Mouse (Mus musculus) limb, embryonic 14.5 days (tissue): ENCODE data around the gene Pdzd2. TPM values are rescaled to one million over a fixed set of nuclear protein-coding genes. Genes with fewer than 3 reads are reported as not detected.

Experiments
- ATAC-seq: fragments of 200-750 bp; cut with Nextera tagmentation; 2 replicates; pipeline ENCODE4 v1.8.0; 2017; ENCODE audit warnings: low read depth, moderate number of reproducible peaks, moderate TSS enrichment; ENCODE audit not compliant: low FRiP score
- DNase-seq: peaks from one replicate; pipeline ENCODE4 v3.0.0-alpha.2; 2015; ENCODE audit warnings: low spot score
- H3K27ac ChIP-seq: fragments of 300-500 bp; sonication (generic); replicated peaks from 2 replicates; pipeline ENCODE4 v1.5.1; 2014; ENCODE audit warnings: low read depth, mild to moderate bottlenecking, low read length, moderate library complexity, mixed read lengths
- H3K27me3 ChIP-seq: fragments of 300-500 bp; sonication (generic); 2 replicates; pipeline ENCODE4 v1.6.1; 2014; ENCODE audit warnings: low read length, mixed read lengths; ENCODE audit not compliant: control insufficient read depth, insufficient read depth
- H3K36me3 ChIP-seq: fragments of 300-500 bp; sonication (generic); 2 replicates; pipeline ENCODE4 v1.6.1; 2014; ENCODE audit warnings: mild to moderate bottlenecking, low read length, moderate library complexity, mixed read lengths; ENCODE audit not compliant: control insufficient read depth, insufficient read depth
- H3K4me1 ChIP-seq: fragments of 300-500 bp; sonication (generic); 2 replicates; pipeline ENCODE4 v1.6.1; 2014; ENCODE audit warnings: antibody characterized with exemption, low read length, mixed read lengths; ENCODE audit not compliant: control insufficient read depth, insufficient read depth
- H3K4me2 ChIP-seq: fragments of 300-500 bp; sonication (generic); replicated peaks from 2 replicates; pipeline ENCODE4 v1.6.1; 2014; ENCODE audit warnings: low read depth, mild to moderate bottlenecking, low read length, moderate library complexity; ENCODE audit not compliant: severe bottlenecking
- H3K4me3 ChIP-seq: fragments of 300-500 bp; sonication (generic); replicated peaks from 2 replicates; pipeline ENCODE4 v1.5.1; 2014; ENCODE audit warnings: low read length
- H3K9ac ChIP-seq: fragments of 300-500 bp; sonication (generic); 2 replicates; pipeline ENCODE4 v1.6.1; 2014; ENCODE audit warnings: mild to moderate bottlenecking, low read depth, low read length, moderate library complexity; ENCODE audit not compliant: severe bottlenecking
- H3K9me3 ChIP-seq: fragments of 300-500 bp; sonication (generic); 2 replicates; pipeline ENCODE4 v1.6.1; 2016; ENCODE audit warnings: low read length; ENCODE audit not compliant: control insufficient read depth
- POLR2A ChIP-seq: fragments of 200-500 bp; IDR thresholded peaks from 2 replicates; pipeline ENCODE4 v1.8.0; 2012; ENCODE audit warnings: inconsistent platforms, mild to moderate bottlenecking, moderate library complexity, borderline replicate concordance; ENCODE audit not compliant: insufficient read depth, insufficient read length; ENCODE audit errors: extremely low read depth
- WGBS: fragments of 180-500 bp; shearing (Covaris S2); extraction: QIAGEN DNeasy Blood & Tissue Kit; methylation state at CpG from one replicate; pipeline ENCODE4 v1.1.7; 2014; 5-methylcytosine and 5-hydroxymethylcytosine counted together
- polyA plus RNA-seq, 2 experiments: library from polyadenylated mRNA; depleted of rRNA in 1 of 2; stranded (reverse) in 1 of 2; unstranded in 1 of 2; fragments of >200 nt; fragmentation: Nextera tagmentation in 1 of 2; extraction: Ambion mirVana in 1 of 2; gene quantifications; 2 replicates each; pipeline versions ENCODE4 v1.2.1 to v1.2.3; 2012 to 2014

Gene Pdzd2
- polyA plus RNA-seq, 2 experiments = 14.6 to 26.4 TPM

DNA sequence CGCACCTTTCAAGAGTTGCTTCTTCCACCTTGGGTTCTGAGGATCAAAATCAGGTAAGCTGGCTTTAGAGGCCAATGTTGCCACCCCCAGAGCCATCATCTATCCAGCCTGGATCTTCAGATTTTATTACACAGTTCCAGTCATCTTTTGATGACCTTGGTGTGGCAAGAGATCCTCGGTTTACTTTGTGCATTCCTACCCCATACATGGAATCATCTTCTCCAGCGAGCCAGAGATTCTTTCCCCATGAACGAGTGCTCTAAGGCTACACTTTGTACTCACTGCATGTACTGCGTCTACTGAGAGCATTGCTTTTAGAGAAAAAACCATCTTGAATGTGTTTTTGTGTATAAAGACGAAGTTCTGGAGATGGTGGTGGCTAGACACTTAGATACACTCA lies 384.5 kb downstream of the Pdzd2 start:
- Histone ChIP-seq H3K4me3 (no peak overlapping the region), H3K27ac (no peak overlapping the region), H3K27me3 (no peaks in the 10 kb centered on the region), H3K9me3 (no peaks in the 10 kb centered on the region), H3K9ac (no peak overlapping the region), H3K36me3 (peaks cover 53% of the 10 kb centered on the region), H3K4me1 (no peaks in the 10 kb centered on the region), H3K4me2 (no peak overlapping the region)
- no peak for TF ChIP-seq POLR2A
- WGBS = 93% methylated on average over 6 of the region's 6 CpGs
- ATAC-seq (no peak), DNase-seq (no peak)

DNA sequence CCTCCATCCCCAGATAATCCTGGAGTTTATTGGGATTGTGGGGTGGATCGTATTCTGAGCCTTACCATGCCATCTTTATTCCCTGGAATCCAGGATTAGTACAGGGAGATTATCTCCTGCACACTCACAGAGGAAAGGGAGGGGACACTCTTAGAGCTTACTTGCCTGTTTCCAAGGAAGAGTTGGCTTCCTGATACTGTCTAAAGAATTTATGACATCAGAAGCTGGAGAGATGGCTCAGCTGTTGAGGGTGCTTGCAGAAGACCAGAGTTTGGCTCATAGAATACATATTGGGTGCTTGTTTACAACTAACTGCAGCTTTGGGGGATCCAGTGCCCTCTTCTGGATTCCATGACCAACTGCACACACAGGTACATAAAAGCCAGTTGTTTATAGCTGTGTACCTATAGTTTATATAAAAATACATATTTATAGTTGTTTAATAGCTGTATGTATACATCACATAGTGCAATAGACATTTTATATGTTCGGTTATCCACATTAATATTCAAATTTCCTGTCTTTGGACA lies 385.4 kb downstream of the Pdzd2 start:
- DNase-seq = no peak
- TF ChIP-seq POLR2A = no peak
- H3K4me3 ChIP-seq = no peak overlapping the region
- WGBS = 92% methylated on average over 2 of the region's 2 CpGs
- H3K4me1 ChIP-seq = no peaks in the 10 kb centered on the region
- H3K36me3 ChIP-seq = peaks cover 57% of the 10 kb centered on the region
- no peaks in the 10 kb centered on the region for H3K27me3 ChIP-seq
- ATAC-seq = no peak
- no peak overlapping the region for H3K4me2 ChIP-seq
- H3K27ac ChIP-seq = no peak overlapping the region
- no peak overlapping the region for H3K9ac ChIP-seq
- no peaks in the 10 kb centered on the region for H3K9me3 ChIP-seq

DNA sequence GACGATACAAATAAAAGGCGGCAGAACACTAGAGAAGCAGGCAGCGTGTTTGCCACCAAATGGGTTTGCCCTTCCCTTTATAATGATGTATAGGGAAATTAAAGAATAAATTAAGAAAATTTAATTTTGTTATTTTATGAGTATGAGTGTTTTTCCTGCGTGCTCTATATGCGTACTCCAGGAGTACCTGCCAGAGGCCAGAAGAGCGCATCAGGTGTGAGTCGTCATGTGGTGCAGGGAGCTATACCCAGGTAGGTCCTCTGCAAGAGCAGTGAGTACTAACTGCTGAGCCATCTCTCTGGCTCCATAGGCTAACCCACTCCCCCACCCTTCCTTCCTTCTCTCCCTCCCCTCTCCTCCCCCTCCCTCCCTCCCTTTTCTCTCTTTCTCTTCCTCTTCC lies 388.3 kb downstream of the Pdzd2 start:
- TF ChIP-seq POLR2A = no peak
- H3K4me3 ChIP-seq = no peak overlapping the region
- no peak overlapping the region for H3K27ac ChIP-seq
- 93% methylated on average over 7 of the region's 7 CpGs for WGBS
- no peak overlapping the region for H3K4me2 ChIP-seq
- no peaks in the 10 kb centered on the region for H3K9me3 ChIP-seq
- H3K9ac ChIP-seq = no peak overlapping the region
- no peaks in the 10 kb centered on the region for H3K27me3 ChIP-seq
- no peaks in the 10 kb centered on the region for H3K4me1 ChIP-seq
- H3K36me3 ChIP-seq = peaks cover 68% of the 10 kb centered on the region
- DNase-seq = no peak
- ATAC-seq = no peak

DNA sequence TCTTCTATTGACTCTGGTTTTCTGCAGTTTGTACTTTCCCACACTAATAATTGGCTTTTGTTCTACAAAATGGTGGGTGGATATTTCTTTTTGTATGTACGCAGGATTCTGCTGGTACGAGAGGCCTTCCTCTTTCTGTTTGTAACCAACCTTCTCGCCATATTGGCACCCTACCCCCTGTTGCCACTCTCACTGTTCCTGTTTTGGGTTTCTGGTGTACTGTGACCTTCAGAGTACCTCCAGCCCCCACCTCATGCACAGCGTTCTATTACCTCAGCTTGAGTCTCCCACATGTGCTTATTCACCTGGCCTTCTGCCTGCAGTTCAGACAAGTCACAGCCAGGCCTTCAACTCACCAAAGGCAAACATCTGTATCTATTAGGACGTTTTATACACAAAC lies 389.9 kb downstream of the Pdzd2 start:
- H3K4me3 ChIP-seq = no peak overlapping the region
- no peak overlapping the region for H3K9ac ChIP-seq
- ATAC-seq (no peak), DNase-seq (no peak)
- no peaks in the 10 kb centered on the region for H3K9me3 ChIP-seq
- H3K27me3 ChIP-seq = no peaks in the 10 kb centered on the region
- H3K4me2 ChIP-seq = no peak overlapping the region
- no peak overlapping the region for H3K27ac ChIP-seq
- no peaks in the 10 kb centered on the region for H3K4me1 ChIP-seq
- 85% methylated on average over 5 of the region's 5 CpGs for WGBS
- H3K36me3 ChIP-seq = peaks cover 66% of the 10 kb centered on the region
- TF ChIP-seq POLR2A = no peak

DNA sequence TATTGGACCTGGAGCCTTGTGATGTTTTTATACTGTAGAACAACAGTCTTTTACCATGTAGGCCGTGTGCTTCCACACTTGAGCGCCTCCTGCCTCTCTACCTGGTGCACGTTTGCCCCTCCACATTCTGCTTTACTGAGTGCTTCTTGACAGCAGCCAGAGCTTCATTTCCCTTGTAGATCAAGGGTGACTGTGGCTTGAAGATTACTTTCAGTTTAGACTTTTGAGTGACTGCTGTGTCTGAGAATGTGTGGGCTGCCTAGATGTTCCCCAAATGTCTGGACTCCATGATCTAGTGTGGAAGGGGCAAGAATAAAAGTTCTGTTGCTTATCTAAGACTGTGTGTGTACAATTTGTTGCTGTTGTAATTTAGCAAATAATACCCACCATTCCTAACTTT lies 390.8 kb downstream of the Pdzd2 start:
- TF ChIP-seq POLR2A = no peak
- Histone ChIP-seq H3K9ac (no peak overlapping the region), H3K27me3 (no peaks in the 10 kb centered on the region), H3K9me3 (no peaks in the 10 kb centered on the region), H3K36me3 (peaks cover 67% of the 10 kb centered on the region), H3K27ac (no peak overlapping the region), H3K4me2 (no peak overlapping the region), H3K4me1 (no peaks in the 10 kb centered on the region), H3K4me3 (no peak overlapping the region)
- DNase-seq (no peak), ATAC-seq (no peak)
- 78% methylated on average over 3 of the region's 3 CpGs for WGBS

DNA sequence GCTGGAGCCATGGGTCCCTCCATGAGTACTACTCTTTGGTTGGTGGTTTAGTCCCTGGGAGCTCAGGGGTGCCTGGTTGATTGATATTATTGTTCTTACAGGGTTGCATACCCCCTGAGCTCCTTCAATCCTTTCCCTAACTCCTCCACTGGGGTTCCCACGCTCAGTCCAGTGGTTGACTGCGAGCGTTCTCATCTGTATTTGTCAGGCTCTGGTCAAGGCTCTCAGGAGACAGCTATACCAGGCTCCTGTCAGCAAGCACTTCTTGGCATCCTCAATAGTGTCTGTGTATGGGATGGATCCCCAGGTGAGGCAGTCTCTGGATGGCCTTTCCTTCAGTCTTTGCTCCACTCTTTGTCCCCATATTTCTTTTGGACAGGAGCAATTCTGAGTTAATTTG lies 392.8 kb downstream of the Pdzd2 start:
- Histone ChIP-seq H3K4me3 (no peak overlapping the region), H3K27ac (no peak overlapping the region), H3K4me1 (no peaks in the 10 kb centered on the region), H3K9ac (no peak overlapping the region), H3K27me3 (no peaks in the 10 kb centered on the region), H3K4me2 (no peak overlapping the region), H3K36me3 (peaks cover 60% of the 10 kb centered on the region), H3K9me3 (no peaks in the 10 kb centered on the region)
- ATAC-seq (no peak), DNase-seq (no peak)
- 91% methylated on average over 3 of the region's 3 CpGs for WGBS
- no peak for TF ChIP-seq POLR2A
